Mouse (Mus musculus) midbrain, embryonic 11.5 days (tissue): ENCODE data around the gene Adra2a. TPM values are rescaled to one million over a fixed set of nuclear protein-coding genes. Genes with fewer than 3 reads are reported as not detected.

Experiments
- ATAC-seq: fragments of 200-750 bp; cut with Nextera tagmentation; 2 replicates; pipeline ENCODE4 v1.8.0; 2017; ENCODE audit warnings: moderate TSS enrichment, moderate library complexity; ENCODE audit not compliant: low FRiP score
- DNase-seq: peaks from one replicate; pipeline ENCODE4 v3.0.0; 2015; ENCODE audit warnings: low spot score; ENCODE audit errors: missing footprints
- H3K27ac ChIP-seq: fragments of 300-500 bp; sonication (generic); 2 replicates; pipeline ENCODE4 v1.5.1; 2014; ENCODE audit warnings: low read depth, low read length
- H3K27me3 ChIP-seq: fragments of 300-500 bp; sonication (generic); 2 replicates; pipeline ENCODE4 v1.6.1; 2014; ENCODE audit warnings: mild to moderate bottlenecking, low read length, moderate library complexity, mixed read lengths; ENCODE audit not compliant: control insufficient read depth, insufficient read depth
- H3K36me3 ChIP-seq: fragments of 300-500 bp; sonication (generic); 2 replicates; pipeline ENCODE4 v1.6.1; 2014; ENCODE audit warnings: mild to moderate bottlenecking, low read length, moderate library complexity, mixed read lengths; ENCODE audit not compliant: control insufficient read depth, insufficient read depth
- H3K4me1 ChIP-seq: fragments of 300-500 bp; sonication (generic); 2 replicates; pipeline ENCODE4 v1.6.1; 2014; ENCODE audit warnings: low read length; ENCODE audit not compliant: control insufficient read depth, insufficient read depth
- H3K4me2 ChIP-seq: fragments of 300-500 bp; sonication (generic); 2 replicates; pipeline ENCODE4 v1.6.1; 2014; ENCODE audit warnings: mild to moderate bottlenecking, moderate library complexity
- H3K4me3 ChIP-seq: fragments of 300-500 bp; sonication (generic); 2 replicates; pipeline ENCODE4 v1.5.1; 2014; ENCODE audit warnings: low read depth, low read length
- H3K9ac ChIP-seq: fragments of 300-500 bp; sonication (generic); 2 replicates; pipeline ENCODE4 v1.6.1; 2014; ENCODE audit warnings: low read length
- H3K9me3 ChIP-seq: fragments of 300-500 bp; sonication (generic); 2 replicates; pipeline ENCODE4 v1.6.1; 2016; ENCODE audit warnings: low read length; ENCODE audit not compliant: control insufficient read depth
- WGBS: fragments of 180-500 bp; shearing (Covaris S2); extraction: QIAGEN DNeasy Blood & Tissue Kit; methylation state at CpG from one replicate; pipeline ENCODE4 v1.1.7; 2014; 5-methylcytosine and 5-hydroxymethylcytosine counted together
- polyA plus RNA-seq: library from polyadenylated mRNA; unstranded; fragments of >200 nt; fragmentation: Nextera tagmentation; extraction: Ambion mirVana; gene quantifications from 2 replicates; pipeline ENCODE4 v1.2.1, GENCODE M21; 2014

The Adra2a gene
- polyA plus RNA-seq, 1 experiment from 2014 or later = 1.3 TPM

- Histone ChIP-seq H3K27me3 (peaks cover 43% of the 10 kb centered on the region), H3K4me2 (peak overlapping the region; percentile 99), H3K4me1 (peaks cover 23% of the 10 kb centered on the region), H3K4me3 (peak overlapping the region; percentile 52), H3K9me3 (no peaks in the 10 kb centered on the region), H3K9ac (peak overlapping the region; percentile 57), H3K27ac (no peak overlapping the region), H3K36me3 (no peaks in the 10 kb centered on the region)
- under 1% methylated on average over 59 of the region's 59 CpGs for WGBS
- ATAC-seq (peak; percentile 85), DNase-seq (peak; percentile 99)
Observed at GRCm38 (mm10) chr19:54044507-54045371, 788 bp downstream of the Adra2a start.

GRCm38 (mm10) chr19:54045412-54045811 lies 1.5 kb downstream of the Adra2a start:
- DNase-seq (peak; percentile 94), ATAC-seq (peak; percentile 16)
- Histone ChIP-seq H3K4me2 (peak overlapping the region; percentile 99), H3K4me1 (peaks cover 23% of the 10 kb centered on the region), H3K9ac (peak overlapping the region; percentile 57), H3K27ac (no peak overlapping the region), H3K36me3 (no peaks in the 10 kb centered on the region), H3K27me3 (peaks cover 43% of the 10 kb centered on the region), H3K4me3 (peak overlapping the region; percentile 52), H3K9me3 (no peaks in the 10 kb centered on the region)
- whole genome bisulfite sequencing = 1% methylated on average over 29 of the region's 29 CpGs

- no peak for ATAC-seq
- H3K9me3 ChIP-seq = no peaks in the 10 kb centered on the region
- H3K4me1 ChIP-seq = peaks cover 23% of the 10 kb centered on the region
- peak overlapping the region; percentile 99 for H3K4me2 ChIP-seq
- no peak overlapping the region for H3K27ac ChIP-seq
- peaks cover 43% of the 10 kb centered on the region for H3K27me3 ChIP-seq
- H3K9ac ChIP-seq = peak overlapping the region; percentile 30; the same call in 1 of the 2 replicates
- WGBS = 3% methylated on average over 53 of the region's 55 CpGs
- H3K4me3 ChIP-seq = peak overlapping the region; percentile 52
- no peaks in the 10 kb centered on the region for H3K36me3 ChIP-seq
- peak; percentile 95 for DNase-seq
Observed at GRCm38 (mm10) chr19:54045931-54046683, 2.2 kb downstream of the Adra2a start.

GRCm38 (mm10) chr19:54046684-54047070 lies 2.7 kb downstream of the Adra2a start:
- peaks cover 43% of the 10 kb centered on the region for H3K27me3 ChIP-seq
- peak overlapping the region; percentile 99 for H3K4me2 ChIP-seq
- H3K36me3 ChIP-seq = no peaks in the 10 kb centered on the region
- peak overlapping the region; percentile 52 for H3K4me3 ChIP-seq
- H3K27ac ChIP-seq = no peak overlapping the region
- ATAC-seq = no peak
- no peak overlapping the region for H3K9ac ChIP-seq
- no peaks in the 10 kb centered on the region for H3K9me3 ChIP-seq
- 1% methylated on average over 45 of the region's 46 CpGs for WGBS
- H3K4me1 ChIP-seq = peaks cover 23% of the 10 kb centered on the region
- DNase-seq = peak; percentile 94

GRCm38 (mm10) chr19:54047386-54048050 lies 3.6 kb downstream of the Adra2a start:
- no peak for ATAC-seq
- peak; percentile 95 for DNase-seq
- peaks cover 43% of the 10 kb centered on the region for H3K27me3 ChIP-seq
- H3K9ac ChIP-seq = no peak overlapping the region
- H3K4me3 ChIP-seq = peak overlapping the region; percentile 52
- H3K9me3 ChIP-seq = no peaks in the 10 kb centered on the region
- H3K4me1 ChIP-seq = peaks cover 23% of the 10 kb centered on the region
- H3K36me3 ChIP-seq = no peaks in the 10 kb centered on the region
- H3K27ac ChIP-seq = no peak overlapping the region
- under 1% methylated on average over 23 of the region's 27 CpGs for WGBS
- peak overlapping the region; percentile 99 for H3K4me2 ChIP-seq

- H3K27me3 ChIP-seq = peaks cover 43% of the 10 kb centered on the region
- no peaks in the 10 kb centered on the region for H3K9me3 ChIP-seq
- WGBS = 8% methylated on average over 13 of the region's 13 CpGs
- H3K4me1 ChIP-seq = peaks cover 23% of the 10 kb centered on the region
- no peak overlapping the region for H3K27ac ChIP-seq
- ATAC-seq (no peak), DNase-seq (peak; percentile 87)
- no peak overlapping the region for H3K9ac ChIP-seq
- H3K36me3 ChIP-seq = no peaks in the 10 kb centered on the region
- no peak overlapping the region for H3K4me3 ChIP-seq
- H3K4me2 ChIP-seq = no peak overlapping the region
Observed at GRCm38 (mm10) chr19:54048161-54048885, 4.4 kb downstream of the Adra2a start.

- no peak overlapping the region for H3K27ac ChIP-seq
- no peak overlapping the region for H3K4me2 ChIP-seq
- ATAC-seq (no peak), DNase-seq (no peak)
- H3K9me3 ChIP-seq = no peaks in the 10 kb centered on the region
- no peak overlapping the region for H3K4me3 ChIP-seq
- peaks cover 28% of the 10 kb centered on the region for H3K27me3 ChIP-seq
- no peaks in the 10 kb centered on the region for H3K36me3 ChIP-seq
- peaks cover 9% of the 10 kb centered on the region for H3K4me1 ChIP-seq
- WGBS = 76% methylated on average over 4 of the region's 4 CpGs
- H3K9ac ChIP-seq = no peak overlapping the region
Observed at GRCm38 (mm10) chr19:54051651-54052050, 7.7 kb downstream of the Adra2a start.

GRCm38 (mm10) chr19:54055845-54056244 lies 11.9 kb downstream of the Adra2a start:
- H3K4me2 ChIP-seq = no peak overlapping the region
- ATAC-seq = no peak
- no peaks in the 10 kb centered on the region for H3K36me3 ChIP-seq
- no peak overlapping the region for H3K4me3 ChIP-seq
- DNase-seq = no peak
- H3K4me1 ChIP-seq = no peaks in the 10 kb centered on the region
- no peak overlapping the region for H3K9ac ChIP-seq
- no peaks in the 10 kb centered on the region for H3K27me3 ChIP-seq
- WGBS = 48% methylated on average over 5 of the region's 5 CpGs
- no peak overlapping the region for H3K27ac ChIP-seq
- H3K9me3 ChIP-seq = no peaks in the 10 kb centered on the region
